Mouse (Mus musculus) embryonic stem cell, embryonic (primary cell): Measurements from ENCODE around the gene Ankrd63.

ENCODE experiments used
- CTCF ChIA-PET, 4 experiments: fragments of 300-600 bp in 2 of 4; fragments of 350-600 bp in 2 of 4; sonication (Branson Sonifier 250); formaldehyde crosslinking; loops; one replicate each; lab custom pipeline; 2022; ENCODE audit warnings: inconsistent platforms in 2 of 4; lab: Charles Lee
- POLR2A ChIA-PET, 4 experiments: fragments of 300-600 bp in 2 of 4; fragments of 350-600 bp in 2 of 4; sonication (Branson Sonifier 250); formaldehyde crosslinking; loops; one replicate each; lab custom pipeline; 2022; ENCODE audit warnings: antibody characterized with exemption in 4 of 4, inconsistent platforms in 1 of 4; lab: Charles Lee

The Ankrd63 gene

GRCm38 (mm10) chr2:118682544-118683260 is 21.1 kb downstream of the Ankrd63 start:
- ChIA-PET CTCF (interaction anchor here in 3 of 4 experiments (0.6 to 1.3 kb wide), 7 partner anchors 9 to 451 kb away, joined by 3 to 9 read pairs (median 4); no protein-coding TSS in a partner anchor), POLR2A (interaction anchor here in 3 of 4 experiments (0.5 to 1.5 kb wide), 4 partner anchors 19 to 1012 kb away, joined by 3 to 4 read pairs (median 3); no protein-coding TSS in a partner anchor)

DNA sequence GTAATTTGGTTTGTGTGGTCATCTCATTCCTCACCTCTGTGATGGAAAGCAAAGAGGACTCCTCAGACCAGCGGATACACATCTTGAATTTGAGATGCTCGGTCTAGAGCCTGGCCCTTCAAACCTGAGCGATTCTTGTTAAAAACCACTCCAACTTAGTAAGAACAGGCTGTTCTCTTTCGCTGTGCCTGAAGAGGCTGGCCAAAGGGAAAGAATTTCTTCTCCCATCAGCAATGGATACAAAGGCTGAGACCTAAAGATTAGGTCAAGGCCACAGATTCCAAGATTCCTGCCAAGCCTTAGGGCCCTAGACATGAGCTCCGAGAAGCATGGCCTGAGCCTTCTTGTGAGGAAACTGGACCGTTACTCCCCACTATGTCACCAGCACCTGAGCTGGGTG is 22.8 kb downstream of the Ankrd63 start:
- ChIA-PET CTCF (interaction anchor here (1.0 to 2.7 kb wide), 5 partner anchors 15 to 19 kb away, joined by 3 to 10 read pairs (median 3); no protein-coding TSS in a partner anchor), POLR2A (interaction anchor here in 2 of 4 experiments (0.9 to 1.9 kb wide), 4 partner anchors 15 to 69 kb away, joined by 3 to 5 read pairs (median 4); no protein-coding TSS in a partner anchor)

- POLR2A ChIA-PET: interaction anchor here in 2 of 4 experiments (0.8 to 2.2 kb wide), 4 partner anchors 14 to 70 kb away, joined by 3 to 8 read pairs (median 4); no protein-coding TSS in a partner anchor
- CTCF ChIA-PET: interaction anchor here in 3 of 4 experiments (0.6 to 2.7 kb wide), 8 partner anchors 10 to 193 kb away, joined by 3 to 10 read pairs (median 4); no protein-coding TSS in a partner anchor
Observed at GRCm38 (mm10) chr2:118679577-118679976, 24.2 kb downstream of the Ankrd63 start.

DNA sequence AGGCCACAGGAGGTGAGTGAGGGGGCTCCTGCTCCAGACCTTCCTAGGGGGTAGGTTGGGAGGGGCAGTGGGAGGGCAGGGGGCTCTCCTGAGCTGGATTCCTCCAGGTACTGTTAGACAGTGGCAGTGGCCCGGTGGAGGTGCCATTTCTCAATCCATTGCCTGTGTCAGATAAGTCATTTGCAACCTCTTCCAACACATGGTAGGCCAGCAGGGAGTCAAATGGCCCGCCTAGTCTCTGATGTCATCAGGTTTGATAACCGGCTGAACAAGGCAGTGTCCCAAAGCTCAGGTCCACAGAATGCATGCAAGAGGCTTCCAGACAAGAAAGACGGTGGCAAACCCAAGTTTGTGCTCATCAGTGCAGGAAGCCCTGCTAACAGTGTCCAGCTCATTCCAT is 25.9 kb downstream of the Ankrd63 start:
- CTCF ChIA-PET: interaction anchor here in 3 of 4 experiments (0.7 to 2.3 kb wide), 7 partner anchors 18 to 191 kb away, joined by 3 to 8 read pairs (median 5); no protein-coding TSS in a partner anchor
- POLR2A ChIA-PET: interaction anchor here in 3 of 4 experiments (0.6 to 2.2 kb wide), 8 partner anchors 15 to 270 kb away, joined by 3 to 9 read pairs (median 6); partner anchors contain the start of gene Pak6 (in 2 of the 3)

GRCm38 (mm10) chr2:118676839-118677741 is 26.7 kb downstream of the Ankrd63 start:
- ChIA-PET POLR2A (interaction anchor here in 3 of 4 experiments (0.7 to 2.6 kb wide), 12 partner anchors 12 to 36 kb away, joined by 3 to 9 read pairs (median 4); partner anchors contain the start of genes Pak6 (in 2 of the 3) and Ankrd63 (in 1 of the 3)), CTCF (interaction anchor here in 2 of 4 experiments (0.8 to 2.3 kb wide), 8 partner anchors 18 to 192 kb away, joined by 3 to 8 read pairs (median 4); no protein-coding TSS in a partner anchor)

DNA sequence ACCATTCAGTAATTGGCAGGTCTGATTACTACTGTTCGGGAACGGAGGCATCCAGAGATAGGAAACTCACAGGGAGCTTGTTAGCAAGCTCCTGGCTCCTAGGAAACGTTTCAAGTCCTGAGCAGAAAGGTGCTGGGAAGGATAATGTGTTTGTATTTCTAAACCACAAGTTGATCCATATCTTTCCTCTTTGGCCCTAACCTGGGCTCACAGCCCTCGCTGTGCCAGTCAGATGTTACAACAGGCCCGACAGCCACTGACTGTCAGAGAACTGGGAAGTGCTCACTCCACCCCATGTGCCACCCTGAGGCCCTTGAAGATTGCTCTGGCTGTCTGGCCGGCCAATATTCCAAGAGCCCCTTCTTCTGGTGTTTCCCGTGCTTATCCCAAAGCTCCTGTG is 29.3 kb downstream of the Ankrd63 start:
- CTCF ChIA-PET: interaction anchor here (0.6 to 1.8 kb wide), 12 partner anchors 11 to 283 kb away, joined by 3 to 7 read pairs (median 4); partner anchors contain the start of gene Pak6 (in 1 of the 4)
- POLR2A ChIA-PET: interaction anchor here in 3 of 4 experiments (0.6 to 4.2 kb wide), 16 partner anchors 9 to 37 kb away, joined by 3 to 16 read pairs (median 4); partner anchors contain the start of gene Pak6 (in 2 of the 3)

GRCm38 (mm10) chr2:118673686-118674465 is 29.9 kb downstream of the Ankrd63 start:
- ChIA-PET CTCF (interaction anchor here (0.8 to 1.8 kb wide), 11 partner anchors 8 to 209 kb away, joined by 3 to 7 read pairs (median 4); partner anchors contain the start of gene Pak6 (in 1 of the 4)), POLR2A (interaction anchor here (0.6 to 4.2 kb wide), 19 partner anchors 9 to 1000 kb away, joined by 3 to 16 read pairs (median 4); partner anchors contain the start of genes Ccdc9b (in 1 of the 4) and Pak6 (in 1 of the 4))

DNA sequence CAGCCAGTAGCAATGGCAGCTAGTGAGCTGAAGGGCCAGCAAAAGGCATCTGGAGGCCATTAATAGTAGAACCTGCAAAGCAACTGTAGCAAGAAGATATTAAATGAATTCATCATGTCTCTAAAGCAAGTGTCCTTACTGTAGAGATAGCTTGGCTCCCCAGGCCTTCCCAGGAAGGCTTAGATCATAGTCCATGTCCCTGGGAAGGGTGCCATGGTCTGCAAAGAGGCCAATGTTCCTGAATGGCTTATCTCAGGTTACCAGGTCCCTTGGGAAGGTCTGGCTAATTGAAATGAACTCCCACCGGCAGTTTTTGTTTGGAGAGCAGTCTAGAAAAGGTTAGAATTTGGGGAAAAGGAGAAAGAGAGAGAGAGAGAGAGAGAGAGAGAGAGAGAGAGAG is 32.0 kb downstream of the Ankrd63 start:
- CTCF ChIA-PET: no interaction called here
- POLR2A ChIA-PET: interaction anchor here in 2 of 4 experiments (0.7 to 4.2 kb wide), 2 partner anchors 30 to 31 kb away, joined by 3 to 16 read pairs; no protein-coding TSS in a partner anchor

GRCm38 (mm10) chr2:118669785-118670184 is 34.0 kb downstream of the Ankrd63 start:
- CTCF ChIA-PET: interaction anchor here in 2 of 4 experiments (0.7 to 1.6 kb wide), 2 partner anchors 24 to 26 kb away, joined by 3 to 6 read pairs; no protein-coding TSS in a partner anchor
- POLR2A ChIA-PET: interaction anchor here in 1 of 4 experiments (1.4 kb wide), 1 partner anchor 140 kb away, joined by 4 read pairs; no protein-coding TSS in a partner anchor

DNA sequence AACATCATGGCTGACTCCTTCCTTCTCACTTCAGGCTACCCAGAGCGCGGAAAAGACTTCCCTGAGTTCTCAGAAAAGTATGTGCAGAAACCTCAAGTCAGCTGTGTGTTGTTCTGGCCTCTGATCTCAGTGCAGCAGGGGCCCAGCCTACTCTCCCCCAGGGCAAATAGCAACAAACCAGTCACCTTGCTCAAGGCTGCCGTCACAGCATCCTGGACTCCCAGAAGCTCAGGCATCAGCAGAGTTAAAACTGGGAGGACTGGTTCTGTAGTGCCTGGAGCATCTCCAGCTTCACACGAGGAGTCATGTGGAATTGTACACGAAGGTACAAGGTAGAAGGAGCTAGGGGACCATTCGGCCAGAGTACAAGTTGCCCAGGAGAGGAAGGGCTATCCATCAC is 34.5 kb downstream of the Ankrd63 start:
- ChIA-PET POLR2A (interaction anchor here in 1 of 4 experiments (1.4 kb wide), 1 partner anchor 139 kb away, joined by 4 read pairs; no protein-coding TSS in a partner anchor), CTCF (interaction anchor here in 3 of 4 experiments (0.5 to 1.6 kb wide), 6 partner anchors 25 to 385 kb away, joined by 3 to 6 read pairs (median 4); no protein-coding TSS in a partner anchor)

GRCm38 (mm10) chr2:118667181-118667580 is 36.6 kb downstream of the Ankrd63 start:
- POLR2A ChIA-PET: interaction anchor here in 2 of 4 experiments (0.7 to 0.8 kb wide), 3 partner anchors 8 to 11 kb away, joined by 3 read pairs; no protein-coding TSS in a partner anchor
- CTCF ChIA-PET: interaction anchor here in 2 of 4 experiments (1.2 to 1.4 kb wide), 3 partner anchors 29 to 33 kb away, joined by 3 to 5 read pairs (median 3); no protein-coding TSS in a partner anchor

GRCm38 (mm10) chr2:118665616-118666015 is 38.1 kb downstream of the Ankrd63 start:
- ChIA-PET POLR2A (interaction anchor here in 2 of 4 experiments (1.0 to 2.8 kb wide), 3 partner anchors 9 to 43 kb away, joined by 3 to 7 read pairs (median 3); no protein-coding TSS in a partner anchor), CTCF (interaction anchor here in 1 of 4 experiments (1.5 kb wide), 1 partner anchor 30 kb away, joined by 5 read pairs; no protein-coding TSS in a partner anchor)

GRCm38 (mm10) chr2:118664975-118665516 is 38.7 kb downstream of the Ankrd63 start:
- ChIA-PET POLR2A (interaction anchor here in 2 of 4 experiments (0.7 to 2.8 kb wide), 6 partner anchors 9 to 1878 kb away, joined by 3 to 7 read pairs (median 3); no protein-coding TSS in a partner anchor), CTCF (interaction anchor here (0.6 to 2.8 kb wide), 8 partner anchors 31 to 178 kb away, joined by 3 to 9 read pairs (median 4); no protein-coding TSS in a partner anchor)

DNA sequence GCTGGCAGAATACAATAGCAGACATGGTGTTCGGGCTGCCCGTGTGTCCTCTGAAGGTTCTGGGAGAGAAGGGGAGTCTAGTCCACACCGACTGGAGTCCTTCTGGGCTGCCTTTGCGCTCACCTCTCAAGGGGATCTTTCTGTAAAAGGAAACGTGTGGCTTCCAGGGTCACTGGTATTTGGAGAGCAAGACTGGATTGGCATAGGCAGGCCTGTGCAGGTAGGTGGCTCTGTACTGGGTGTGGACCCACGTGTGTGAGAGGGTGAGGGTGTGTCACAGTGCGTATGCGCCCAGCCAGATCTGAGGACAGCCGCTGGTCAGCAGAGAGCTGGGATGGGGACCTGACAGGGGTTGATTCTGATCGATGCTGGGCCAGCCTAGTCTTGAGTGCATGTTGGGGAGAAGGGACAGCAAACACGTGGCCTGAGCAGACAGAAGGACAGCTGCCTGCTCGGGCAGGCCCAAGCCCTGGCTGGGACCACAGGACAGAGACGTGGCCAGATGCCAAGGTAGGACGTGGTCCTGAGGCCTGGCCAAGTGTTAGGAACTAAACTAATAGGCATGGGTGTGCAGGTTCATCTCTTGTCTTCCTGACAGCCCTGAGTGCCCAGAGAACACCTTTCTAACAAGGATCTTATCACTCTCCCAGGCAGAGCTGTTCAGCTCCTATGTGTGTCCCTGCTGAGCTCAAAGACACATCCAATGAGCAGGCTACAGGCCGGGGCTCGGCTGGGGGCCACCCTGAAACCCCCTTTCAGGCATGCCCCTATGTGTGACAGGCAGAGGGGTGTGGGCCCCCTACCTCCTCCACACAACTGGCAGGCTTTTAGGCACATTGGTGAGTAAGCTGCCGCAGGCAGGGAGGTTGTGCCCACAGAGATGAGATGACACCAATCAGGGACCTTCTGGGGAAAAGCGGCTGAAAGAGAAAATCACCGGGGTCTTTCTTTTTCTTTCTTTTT is 39.7 kb downstream of the Ankrd63 start:
- CTCF ChIA-PET: interaction anchor here (0.6 to 2.9 kb wide), 13 partner anchors 10 to 219 kb away, joined by 3 to 15 read pairs (median 6); no protein-coding TSS in a partner anchor
- POLR2A ChIA-PET: interaction anchor here in 3 of 4 experiments (0.6 to 2.8 kb wide), 19 partner anchors 8 to 1879 kb away, joined by 3 to 9 read pairs (median 3); partner anchors contain the start of genes Eif2ak4 (in 1 of the 3) and Srp14 (in 1 of the 3)
